Mouse (Mus musculus): Measurements from ENCODE around the gene Gabrb1.

DNA sequence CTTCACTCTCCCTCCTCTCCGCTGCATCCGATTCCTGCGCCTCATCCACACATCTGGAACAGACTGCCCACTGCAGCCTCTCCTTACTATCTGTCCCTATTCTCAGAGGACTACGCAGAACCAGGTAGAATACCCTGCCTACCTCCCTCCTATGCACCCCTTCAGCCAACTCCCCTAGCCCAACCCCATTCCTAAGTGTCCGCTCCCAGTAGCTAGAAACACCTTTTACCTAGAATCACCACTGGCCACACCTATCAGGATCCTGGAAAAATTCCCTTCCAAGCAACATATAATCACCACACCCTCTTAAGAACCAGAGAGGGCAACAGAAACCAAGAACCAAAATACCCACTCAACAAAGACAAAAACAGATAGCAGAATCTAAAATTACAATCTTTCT, 493.0 kb downstream of the Gabrb1 start:
- TF ChIP-seq CTCF (IDR thresholded peaks at IDR 0.05; ENCODE audit: extremely low read depth, insufficient read depth, insufficient read length, insufficient replicate concordance) (no peak), POLR2A (IDR thresholded peaks at IDR 0.05; ENCODE audit: low read depth, low read length) (no peak)

Measured in spleen, adult 2 months (tissue).